Mouse (Mus musculus) erythroblast, embryonic 14.5 days (primary cell): ENCODE data around the gene Gm49337.

ENCODE experiments used
- GATA1 ChIP-seq: IDR thresholded peaks from 2 replicates; pipeline ENCODE4 v1.6.1; 2012; ENCODE audit warnings: low read length, inconsistent platforms, mixed read lengths
- TAL1 ChIP-seq: IDR thresholded peaks from 3 replicates; pipeline ENCODE4 v1.6.1; 2012; ENCODE audit warnings: low read length, inconsistent platforms, mixed read lengths

- TF ChIP-seq GATA1 (no peak), TAL1 (no peak)
Observed at GRCm38 (mm10) chr4:116162142-116162541, 11.0 kb upstream of the Gm49337 start.
